29 mouse cellular contexts compared by ENCODE assay signal in genomic region chr2:156980059-156980458, GRCm38 (mm10). TPM values are rescaled to one million over a fixed set of nuclear protein-coding genes. Genes with fewer than 3 reads are reported as not detected.
DNase-seq lines count a peak whose midpoint lies in the region; ATAC-seq and TF ChIP-seq lines count a peak whose summit lies in the region.
"Had no signal": no experiment of that assay in that cellular context is flagged by ENCODE, and none has a peak within 500 bp of the region (broad histone marks: within the 10 kb centered on the region; RNA-seq: fewer than 3 reads in every experiment).

No protein-coding gene starts in this region.

- 0 out of 2 replicates have a peak, but pooled peaks have one; percentile 14 for ATAC-seq in heart, embryonic 16.5 days (replicated peaks; ENCODE audit: extremely low read depth, insufficient read depth, low FRiP score)
- no peak for ATAC-seq in liver, embryonic 12.5 days
- ATAC-seq: forebrain, postnatal 0 days; intestine, postnatal 0 days; liver, postnatal 0 days; lung, postnatal 0 days had no signal

- no peak overlapping the region for H3K4me3 ChIP-seq in heart, embryonic 16.5 days (ENCODE audit: low read length)
- no peak overlapping the region for H3K4me3 ChIP-seq in embryonic fibroblast, embryonic 13.5 days (ENCODE audit: insufficient read depth, low read length)
- no peak overlapping the region for H3K4me3 ChIP-seq in liver, embryonic 12.5 days
- H3K4me3 ChIP-seq in lung, adult 2 months (replicated peaks; ENCODE audit: extremely low read depth, low read depth, low read length) = no peak overlapping the region
- H3K4me3 ChIP-seq: forebrain, embryonic 12.5 days; heart, embryonic 13.5 days; hindbrain, embryonic 12.5 days; layer of hippocampus, adult 2 months; megakaryocyte, embryonic 14.5 days; midbrain, embryonic 12.5 days; neural tube, embryonic 13.5 days had no signal

- TF ChIP-seq CTCF in embryonic fibroblast, embryonic 13.5 days (IDR thresholded peaks at IDR 0.05; ENCODE audit: borderline replicate concordance, insufficient read depth, low read length) = no peak
- TF ChIP-seq CTCF in lung, adult 2 months (IDR thresholded peaks at IDR 0.05; ENCODE audit: insufficient read depth, low read length) = no peak

- peaks cover 24% of the 10 kb centered on the region for H3K4me1 ChIP-seq in heart, embryonic 16.5 days (ENCODE audit: control insufficient read depth, insufficient read depth, low read length)
- H3K4me1 ChIP-seq in embryonic fibroblast, embryonic 13.5 days (ENCODE audit: control insufficient read depth, insufficient read depth, low read length) = peaks cover 10% of the 10 kb centered on the region
- peaks cover 40% of the 10 kb centered on the region for H3K4me1 ChIP-seq in liver, embryonic 12.5 days
- H3K4me1 ChIP-seq in lung, adult 2 months (ENCODE audit: control insufficient read depth, insufficient read depth, low read length) = peaks cover 6% of the 10 kb centered on the region
- H3K4me1 ChIP-seq: hindbrain, embryonic 12.5 days had no signal

- no peak for DNase-seq in heart, postnatal 4 days
- DNase-seq in 3T3-L1 (ENCODE audit: low read depth, low spot score) = peak; percentile 90
- DNase-seq in Muller cell, postnatal 12 days (ENCODE audit: inconsistent ontology term) = peak; percentile 77
- DNase-seq in lung, adult 2 months = no peak
- DNase-seq: adrenal gland, adult 8-10 months; cerebellum, adult 2 months; cerebellum, postnatal 25 days; forebrain, postnatal 0 days; gastrocnemius, postnatal 25 days; kidney, postnatal 36 days; liver, postnatal 0 days; lung, postnatal 4 days; right cerebral cortex, postnatal 4 days; thymus, adult 18-20 months; thymus, postnatal 36 days had no signal

- WGBS in heart, embryonic 16.5 days = 47% methylated on average over 2 of the region's 2 CpGs
- WGBS in liver, embryonic 12.5 days (ENCODE audit: insufficient replicate concordance) = 79% methylated on average over 2 of the region's 2 CpGs
- WGBS in lung, adult 2 months = 28% methylated on average over 2 of the region's 2 CpGs

- peaks cover 6% of the 10 kb centered on the region; the same call in 1 of the 2 replicates for H3K36me3 ChIP-seq in heart, embryonic 16.5 days (ENCODE audit: control insufficient read depth, insufficient read depth)
- peaks cover 27% of the 10 kb centered on the region for H3K36me3 ChIP-seq in liver, embryonic 12.5 days
- H3K36me3 ChIP-seq: forebrain, embryonic 12.5 days; hindbrain, embryonic 12.5 days; midbrain, embryonic 12.5 days had no signal

- no peak overlapping the region for H3K4me2 ChIP-seq in heart, embryonic 16.5 days (ENCODE audit: low read depth, low read length)
- H3K4me2 ChIP-seq in liver, embryonic 12.5 days = no peak overlapping the region
- H3K4me2 ChIP-seq: forebrain, embryonic 12.5 days; heart, embryonic 13.5 days; hindbrain, embryonic 12.5 days; liver, embryonic 11.5 days; midbrain, embryonic 12.5 days; neural tube, embryonic 13.5 days had no signal

- TF ChIP-seq POLR2A in embryonic fibroblast, embryonic 13.5 days (IDR thresholded peaks at IDR 0.05; ENCODE audit: low read depth, low read length) = no peak
- no peak for TF ChIP-seq POLR2A in lung, adult 2 months (IDR thresholded peaks at IDR 0.05; ENCODE audit: borderline replicate concordance, extremely low read depth, low read depth, low read length)

- H3K9me3 ChIP-seq in heart, embryonic 16.5 days (replicated peaks; ENCODE audit: control insufficient read depth, low read length) = no peaks in the 10 kb centered on the region
- no peaks in the 10 kb centered on the region for H3K9me3 ChIP-seq in liver, embryonic 12.5 days (replicated peaks)
- H3K9me3 ChIP-seq: forebrain, embryonic 12.5 days; heart, embryonic 13.5 days; hindbrain, embryonic 12.5 days; megakaryocyte, embryonic 14.5 days; midbrain, embryonic 12.5 days; neural tube, embryonic 13.5 days had no signal

- H3K27me3 ChIP-seq in heart, embryonic 16.5 days (ENCODE audit: control insufficient read depth, insufficient read depth, low read length) = no peaks in the 10 kb centered on the region
- H3K27me3 ChIP-seq in liver, embryonic 12.5 days (replicated peaks) = no peaks in the 10 kb centered on the region
- H3K27me3 ChIP-seq: forebrain, embryonic 12.5 days; heart, embryonic 13.5 days; hindbrain, embryonic 12.5 days; megakaryocyte, embryonic 14.5 days; midbrain, embryonic 12.5 days; neural tube, embryonic 13.5 days had no signal

- H3K27ac ChIP-seq in heart, embryonic 16.5 days (ENCODE audit: low read length) = no peak overlapping the region
- H3K27ac ChIP-seq in embryonic fibroblast, embryonic 13.5 days (ENCODE audit: insufficient read depth, low read length) = peak overlapping the region; percentile 35; the same call in 1 of the 2 replicates
- no peak overlapping the region for H3K27ac ChIP-seq in liver, embryonic 12.5 days
- H3K27ac ChIP-seq: forebrain, embryonic 12.5 days; heart, embryonic 13.5 days; hindbrain, embryonic 12.5 days; layer of hippocampus, adult 2 months; midbrain, embryonic 12.5 days; neural tube, embryonic 13.5 days; stomach, postnatal 0 days had no signal

- no peak overlapping the region for H3K9ac ChIP-seq in heart, embryonic 16.5 days (ENCODE audit: low read length)
- H3K9ac ChIP-seq in liver, embryonic 12.5 days = no peak overlapping the region
- H3K9ac ChIP-seq: forebrain, embryonic 12.5 days; forebrain, postnatal 0 days; heart, embryonic 13.5 days; hindbrain, embryonic 12.5 days; liver, postnatal 0 days; midbrain, embryonic 12.5 days; neural tube, embryonic 13.5 days had no signal

RNA-seq across cellular contexts. Expression of gene Ndrg3, which starts 11.8 kb away (rescaled TPM):
- polyA plus RNA-seq in heart, embryonic 16.5 days (2015; fragmentation: Nextera tagmentation; extraction: Ambion mirVana) = 41.4 and 60.0 TPM in 2 replicates
- total RNA-seq in heart, postnatal 4 days (2021) = 10 to 100 TPM; 23.0 to 27.2 TPM
- polyA plus RNA-seq in embryonic fibroblast, embryonic 13.5 days (2011; ENCODE audit: insufficient read length, low read depth, missing spikeins) = 51.3 and 63.6 TPM in 2 replicates
- 55.4 and 56.4 TPM in 2 replicates for polyA plus RNA-seq in liver, embryonic 12.5 days (2016; fragmentation: Nextera tagmentation; extraction: Ambion mirVana)
- polyA plus RNA-seq in lung, adult 2 months (2012; rRNA removed) = 32.9 and 41.7 TPM in 2 replicates

RNA-seq across cellular contexts. Expression of gene Dsn1, which starts 26.9 kb away (rescaled TPM):
- polyA plus RNA-seq in heart, embryonic 16.5 days (2015; fragmentation: Nextera tagmentation; extraction: Ambion mirVana) = 31.1 and 34.5 TPM in 2 replicates
- total RNA-seq in heart, postnatal 4 days (2021) = 10 to 100 TPM; 21.5 to 24.3 TPM
- 16.9 and 26.0 TPM in 2 replicates for polyA plus RNA-seq in embryonic fibroblast, embryonic 13.5 days (2011; ENCODE audit: insufficient read length, low read depth, missing spikeins)
- polyA plus RNA-seq in liver, embryonic 12.5 days (2016; fragmentation: Nextera tagmentation; extraction: Ambion mirVana) = 38.7 TPM in 2 replicates
- 1.2 and 1.8 TPM in 2 replicates for polyA plus RNA-seq in lung, adult 2 months (2012; rRNA removed)

Comparison
In these comparisons a context has a peak if more than half of its experiments do, and no peak if none do; other contexts are left out.
1. DNase-seq: peak in 3T3-L1 (single experiment) and Muller cell, postnatal 12 days (single experiment); none in heart, postnatal 4 days (single experiment) and lung, adult 2 months (single experiment).